Mouse (Mus musculus) central nervous system, embryonic 11.5 days (tissue): ENCODE results near the gene Pus10. TPM values are rescaled to one million over a fixed set of nuclear protein-coding genes. Genes with fewer than 3 reads are reported as not detected.

ENCODE experiments used
- polyA plus RNA-seq: library from polyadenylated mRNA; depleted of rRNA; stranded (reverse); fragments of >200 nt; gene quantifications from 2 replicates; pipeline ENCODE4 v1.2.3, GENCODE M21; 2012; rRNA removed

Gene Pus10
- 23.9 and 43.8 TPM in 2 replicates for polyA plus RNA-seq

DNA sequence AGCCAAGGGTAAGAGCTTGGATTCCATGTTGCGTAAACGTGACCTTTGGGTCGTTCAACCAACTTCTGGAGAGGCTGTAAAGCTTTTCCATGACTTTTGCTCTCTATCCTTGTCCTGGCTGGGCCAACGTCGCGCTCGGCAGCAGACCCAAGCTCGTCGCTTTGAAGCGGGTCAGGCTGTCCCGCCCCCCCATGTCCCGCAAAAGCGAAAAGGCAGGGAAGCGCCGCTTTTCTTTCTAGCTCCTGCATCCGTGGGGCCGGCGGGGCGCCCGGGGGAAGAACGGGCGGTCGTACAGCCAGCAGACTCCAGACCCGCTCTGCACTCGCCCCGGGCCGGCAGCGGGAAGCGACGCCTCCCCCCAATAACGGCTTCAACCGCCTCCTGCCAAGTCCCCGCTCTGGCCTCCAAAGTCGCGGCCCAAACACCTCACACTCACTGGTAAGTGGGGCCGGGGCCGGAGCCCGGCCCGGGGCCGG is at the start of gene Pus10:
Gene Pus10 (plus strand): TSS at position 364 of the 476 bp plus-strand sequence.

GRCm38 (mm10) chr11:23632945-23633878 is 32.3 kb upstream of the Pus10 start, which contains the start of gene 0610010F05Rik:
Gene 0610010F05Rik (minus strand): TSS chr11:23633639.

GRCm38 (mm10) chr11:23665798-23666501 is 476 bp downstream of the Pus10 start, which contains the start of gene Pex13:
Gene Pex13 (minus strand): TSS chr11:23665959.

GRCm38 (mm10) chr11:23770760-23771506 is 105.5 kb downstream of the Pus10 start, which contains the start of gene Rel:
Gene Rel (minus strand): TSS chr11:23770970.

Other genes starting within 250 kb of the Pus10 start
- 120 and 226 TPM in 2 replicates for gene Ahsa2, start 167.6 kb upstream of the Pus10 start, polyA plus RNA-seq
- gene 1700093K21Rik, start 144.5 kb upstream of the Pus10 start, polyA plus RNA-seq: 0.29 and 0.53 TPM in 2 replicates
- gene 0610010F05Rik, start 32.0 kb upstream of the Pus10 start, polyA plus RNA-seq: 27.5 and 39.9 TPM in 2 replicates
- 25.8 and 28.9 TPM in 2 replicates for gene Pex13, start 285 bp downstream of the Pus10 start, polyA plus RNA-seq
- gene Rel, start 105.3 kb downstream of the Pus10 start, polyA plus RNA-seq: 0.85 and 1.4 TPM in 2 replicates
- gene Papolg, start 229.6 kb downstream of the Pus10 start, polyA plus RNA-seq: 14.6 and 20.2 TPM in 2 replicates